Mouse (Mus musculus) CH12.LX (cell line): Measurements from ENCODE around the gene Trex1.

ENCODE experiments used
- CTCF ChIP-seq, 2 experiments: IDR thresholded peaks in 1 of 2; conservative IDR thresholded peaks in 1 of 2; 2 replicates each; pipeline ENCODE4 v1.5.1; 2011 to 2012; ENCODE audit warnings: low read depth in 2 of 2, low read length in 2 of 2, improper control_type of control experiment in 1 of 2, inconsistent platforms in 1 of 2, mild to moderate bottlenecking in 1 of 2, moderate library complexity in 1 of 2
- EP300 ChIP-seq: IDR thresholded peaks from 2 replicates; pipeline ENCODE4 v1.6.1; 2011; ENCODE audit warnings: low read length, improper control_type of control experiment
- ETS1 ChIP-seq: conservative IDR thresholded peaks from 2 replicates; pipeline ENCODE4 v1.6.1; 2012; ENCODE audit warnings: low read depth, mild to moderate bottlenecking, inconsistent platforms, low read length, improper control_type of control experiment, moderate library complexity
- HCFC1 ChIP-seq: IDR thresholded peaks from 2 replicates; pipeline ENCODE4 v1.6.1; 2012; ENCODE audit warnings: low read depth, mild to moderate bottlenecking, inconsistent platforms, low read length, improper control_type of control experiment
- KAT2A ChIP-seq: IDR thresholded peaks from 2 replicates; pipeline ENCODE4 v1.6.1; 2012; ENCODE audit warnings: low read length, improper control_type of control experiment, inconsistent platforms; ENCODE audit not compliant: insufficient replicate concordance
- MYC ChIP-seq: IDR thresholded peaks from 2 replicates; pipeline ENCODE4 v1.6.1; 2011; ENCODE audit warnings: low read depth, mild to moderate bottlenecking, improper control_type of control experiment, low read length
- NELFE ChIP-seq: IDR thresholded peaks from 2 replicates; pipeline ENCODE4 v1.6.1; 2011; ENCODE audit warnings: low read depth, low read length, improper control_type of control experiment
- POLR2A ChIP-seq: IDR thresholded peaks from 2 replicates; pipeline ENCODE4 v1.6.1; 2011; ENCODE audit warnings: low read depth, mild to moderate bottlenecking, improper control_type of control experiment, low read length
- POLR2AphosphoS2 ChIP-seq: IDR thresholded peaks from 2 replicates; pipeline ENCODE4 v1.6.1; 2011; ENCODE audit warnings: low read depth, low read length, improper control_type of control experiment
- SIN3A ChIP-seq: IDR thresholded peaks from 2 replicates; pipeline ENCODE4 v1.6.1; 2012; ENCODE audit warnings: low read length, improper control_type of control experiment, inconsistent platforms
- TCF12 ChIP-seq: IDR thresholded peaks from 2 replicates; pipeline ENCODE4 v1.6.1; 2014; ENCODE audit warnings: low read depth, mild to moderate bottlenecking, inconsistent platforms, low read length, improper control_type of control experiment
- USF1 ChIP-seq: IDR thresholded peaks from 2 replicates; pipeline ENCODE4 v1.6.1; 2014; ENCODE audit warnings: low read depth, mild to moderate bottlenecking, inconsistent platforms, low read length, improper control_type of control experiment

- TF ChIP-seq POLR2AphosphoS2: no peak
- no peak for TF ChIP-seq SIN3A
- no peak for TF ChIP-seq KAT2A
- no peak for TF ChIP-seq TCF12
- no peak for TF ChIP-seq POLR2A
- TF ChIP-seq MYC: no peak
- TF ChIP-seq USF1: no peak
- no peak for TF ChIP-seq CTCF (conservative IDR thresholded peaks at IDR 0.05 in 1 of 2, IDR thresholded peaks at IDR 0.05 in 1 of 2; ENCODE audit: low read depth in 2 of 2, low read length in 2 of 2)
- TF ChIP-seq ETS1: no peak
- TF ChIP-seq EP300: no peak
- TF ChIP-seq NELFE: no peak
- TF ChIP-seq HCFC1: no peak
Measured at GRCm38 (mm10) chr9:109041351-109041750, 18.2 kb downstream of the Trex1 start.
